Mouse (Mus musculus): ENCODE results near the gene Tnk1. TPM values are rescaled to one million over a fixed set of nuclear protein-coding genes. Genes with fewer than 3 reads are reported as not detected.

Gene Tnk1
- total and polyA plus RNA-seq, 3 experiments = 0.82 to 9.0 (median 0.95) TPM

GRCm38 (mm10) chr11:69846738-69847688, 11.5 kb downstream of the Tnk1 start:
- ATAC-seq (ENCODE audit: extremely low read depth, insufficient number of reproducible peaks, low FRiP score, poor library complexity, severe bottlenecking) = no peak
- peak overlapping the region; percentile 78 for H3K4me3 ChIP-seq (ENCODE audit: low read depth, low read length)
- TF ChIP-seq GATA1 (IDR thresholded peaks at IDR 0.05; ENCODE audit: borderline replicate concordance, low read length) (no peak), CTCF (IDR thresholded peaks at IDR 0.05; ENCODE audit: low read depth, low read length) (no peak), POLR2AphosphoS5 (IDR thresholded peaks at IDR 0.05; ENCODE audit: insufficient replicate concordance, low read depth, low read length) (no peak), TAL1 (conservative IDR thresholded peaks at IDR 0.05; ENCODE audit: low read depth, low read length) (no peak), GATA2 (IDR thresholded peaks at IDR 0.05; ENCODE audit: borderline replicate concordance, low read depth, low read length) (no peak)
- no peaks in the 10 kb centered on the region for H3K27me3 ChIP-seq (ENCODE audit: insufficient read depth, low read length)
- H3K4me1 ChIP-seq (ENCODE audit: insufficient read depth, low read depth, low read length) = peaks cover 67% of the 10 kb centered on the region
- peaks cover 48% of the 10 kb centered on the region for H3K36me3 ChIP-seq (replicated peaks)
- peak; percentile 74 for DNase-seq (ENCODE audit: low spot score)
- no peaks in the 10 kb centered on the region for H3K9me3 ChIP-seq (replicated peaks)

GRCm38 (mm10) chr11:69846198-69846680, 12.3 kb downstream of the Tnk1 start, which contains the start of gene Plscr3:
Gene Plscr3 (plus strand): TSS chr11:69846376.
- Histone ChIP-seq H3K4me3 (ENCODE audit: low read depth, low read length) (peak within 1 kb of the TSS; percentile 78), H3K27me3 (ENCODE audit: insufficient read depth, low read length) (no peaks in the 10 kb centered on the region), H3K9me3 (replicated peaks) (no peaks in the 10 kb centered on the region), H3K36me3 (replicated peaks) (peaks cover 40% of the 10 kb centered on the region), H3K4me1 (ENCODE audit: insufficient read depth, low read depth, low read length) (peaks cover 59% of the 10 kb centered on the region)
- ATAC-seq (ENCODE audit: extremely low read depth, insufficient number of reproducible peaks, low FRiP score, poor library complexity, severe bottlenecking) (peak; percentile 74), DNase-seq (ENCODE audit: low spot score) (peak; percentile 85)
- TF ChIP-seq POLR2AphosphoS5 (IDR thresholded peaks at IDR 0.05; ENCODE audit: insufficient replicate concordance, low read depth, low read length) (no peak), GATA1 (IDR thresholded peaks at IDR 0.05; ENCODE audit: borderline replicate concordance, low read length) (no peak), GATA2 (IDR thresholded peaks at IDR 0.05; ENCODE audit: borderline replicate concordance, low read depth, low read length) (no peak), TAL1 (conservative IDR thresholded peaks at IDR 0.05; ENCODE audit: low read depth, low read length) (no peak), CTCF (IDR thresholded peaks at IDR 0.05; ENCODE audit: low read depth, low read length) (no peak)

- ATAC-seq (ENCODE audit: extremely low read depth, insufficient number of reproducible peaks, low FRiP score, poor library complexity, severe bottlenecking) = no peak
- no peak for DNase-seq (ENCODE audit: low spot score)
Measured at GRCm38 (mm10) chr11:69838714-69839104, 19.8 kb downstream of the Tnk1 start.

GRCm38 (mm10) chr11:69837952-69838713, 20.4 kb downstream of the Tnk1 start, which contains the start of gene Tmem256:
Gene Tmem256 (plus strand): TSS chr11:69838514.
- peak; percentile 93 for ATAC-seq (ENCODE audit: extremely low read depth, insufficient number of reproducible peaks, low FRiP score, poor library complexity, severe bottlenecking)
- H3K36me3 ChIP-seq (replicated peaks) = peaks cover 9% of the 10 kb centered on the region
- peaks cover 37% of the 10 kb centered on the region for H3K27me3 ChIP-seq (ENCODE audit: insufficient read depth, low read length)
- peak within 1 kb of the TSS; percentile 81 for H3K4me3 ChIP-seq (ENCODE audit: low read depth, low read length)
- TF ChIP-seq POLR2AphosphoS5 (IDR thresholded peaks at IDR 0.05; ENCODE audit: insufficient replicate concordance, low read depth, low read length) = no peak
- no peaks in the 10 kb centered on the region for H3K9me3 ChIP-seq (replicated peaks)
- peak; percentile 97 for DNase-seq (ENCODE audit: low spot score)
- peaks cover 64% of the 10 kb centered on the region for H3K4me1 ChIP-seq (ENCODE audit: insufficient read depth, low read depth, low read length)

More at GRCm38 (mm10) chr11:69838714-69839104, 19.8 kb downstream of the Tnk1 start:
- no peaks in the 10 kb centered on the region for H3K9me3 ChIP-seq (replicated peaks)
- peaks cover 60% of the 10 kb centered on the region for H3K4me1 ChIP-seq (ENCODE audit: insufficient read depth, low read depth, low read length)
- H3K4me3 ChIP-seq (ENCODE audit: low read depth, low read length) = peak overlapping the region; percentile 81
- H3K36me3 ChIP-seq (replicated peaks) = peaks cover 9% of the 10 kb centered on the region
- no peak for TF ChIP-seq TAL1 (conservative IDR thresholded peaks at IDR 0.05; ENCODE audit: low read depth, low read length)
- TF ChIP-seq CTCF (IDR thresholded peaks at IDR 0.05; ENCODE audit: low read depth, low read length) = no peak
- TF ChIP-seq GATA2 (IDR thresholded peaks at IDR 0.05; ENCODE audit: borderline replicate concordance, low read depth, low read length) = no peak
- no peak for TF ChIP-seq POLR2AphosphoS5 (IDR thresholded peaks at IDR 0.05; ENCODE audit: insufficient replicate concordance, low read depth, low read length)
- no peak for TF ChIP-seq GATA1 (IDR thresholded peaks at IDR 0.05; ENCODE audit: borderline replicate concordance, low read length)
- peaks cover 31% of the 10 kb centered on the region for H3K27me3 ChIP-seq (ENCODE audit: insufficient read depth, low read length)

- TF ChIP-seq TAL1 (conservative IDR thresholded peaks at IDR 0.05; ENCODE audit: low read depth, low read length) (no peak), CTCF (IDR thresholded peaks at IDR 0.05; ENCODE audit: low read depth, low read length) (no peak), POLR2AphosphoS5 (IDR thresholded peaks at IDR 0.05; ENCODE audit: insufficient replicate concordance, low read depth, low read length) (no peak), GATA2 (IDR thresholded peaks at IDR 0.05; ENCODE audit: borderline replicate concordance, low read depth, low read length) (no peak), GATA1 (IDR thresholded peaks at IDR 0.05; ENCODE audit: borderline replicate concordance, low read length) (no peak)
- H3K4me1 ChIP-seq (ENCODE audit: insufficient read depth, low read depth, low read length) = peaks cover 61% of the 10 kb centered on the region
- H3K27me3 ChIP-seq (ENCODE audit: insufficient read depth, low read length) = peaks cover 42% of the 10 kb centered on the region
- peak within 1 kb of the TSS; percentile 81 for H3K4me3 ChIP-seq (ENCODE audit: low read depth, low read length)
- no peaks in the 10 kb centered on the region for H3K9me3 ChIP-seq (replicated peaks)
- ATAC-seq (ENCODE audit: extremely low read depth, insufficient number of reproducible peaks, low FRiP score, poor library complexity, severe bottlenecking) = no peak
- peak; percentile 62 for DNase-seq (ENCODE audit: low spot score)
- H3K36me3 ChIP-seq (replicated peaks) = peaks cover 9% of the 10 kb centered on the region
Measured at GRCm38 (mm10) chr11:69837604-69837951, 21.0 kb downstream of the Tnk1 start, which contains the start of gene Nlgn2. Gene Nlgn2 (minus strand): TSS chr11:69837784.

Measured in G1E (cell line).